Mouse (Mus musculus) thymus, adult 2 months (tissue): ENCODE data around the gene Slc48a1. TPM values are rescaled to one million over a fixed set of nuclear protein-coding genes. Genes with fewer than 3 reads are reported as not detected.

Experiments used
- DNase-seq: peaks from one replicate; pipeline ENCODE4 v3.0.0; 2021
- H3K27ac ChIP-seq: fragments of 200-500 bp; 2 replicates; pipeline ENCODE4 v1.5.1; 2012; ENCODE audit warnings: low read length, control low read depth; ENCODE audit not compliant: control insufficient read depth, insufficient read depth
- H3K27me3 ChIP-seq: fragments of 200-500 bp; 2 replicates; pipeline ENCODE4 v1.6.1; 2012; ENCODE audit warnings: mild to moderate bottlenecking, low read length, moderate library complexity, mixed read lengths; ENCODE audit not compliant: control insufficient read depth, insufficient read depth
- H3K36me3 ChIP-seq: fragments of 200-500 bp; 2 replicates; pipeline ENCODE4 v1.6.1; 2012; ENCODE audit warnings: mild to moderate bottlenecking, low read length, moderate library complexity; ENCODE audit not compliant: control insufficient read depth, insufficient read depth
- H3K4me1 ChIP-seq: fragments of 200-500 bp; replicated peaks from 2 replicates; pipeline ENCODE4 v1.6.1; 2012; ENCODE audit warnings: low read length; ENCODE audit not compliant: control insufficient read depth, insufficient read depth
- H3K4me3 ChIP-seq: fragments of 200-500 bp; 2 replicates; pipeline ENCODE4 v1.5.1; 2012; ENCODE audit warnings: mild to moderate bottlenecking, low read length, control low read depth, moderate library complexity; ENCODE audit not compliant: control insufficient read depth, insufficient read depth
- CTCF ChIP-seq: fragments of 200-500 bp; IDR thresholded peaks from 2 replicates; pipeline ENCODE4 v1.5.1; 2012; ENCODE audit warnings: mild to moderate bottlenecking, control low read depth, low read length, moderate library complexity, borderline replicate concordance; ENCODE audit not compliant: control insufficient read depth, poor library complexity, insufficient read depth; ENCODE audit errors: extremely low read depth
- POLR2A ChIP-seq: fragments of 200-500 bp; IDR thresholded peaks from 2 replicates; pipeline ENCODE4 v1.6.1; 2012; ENCODE audit warnings: mild to moderate bottlenecking, low read length, control low read depth, moderate library complexity; ENCODE audit not compliant: control insufficient read depth, poor library complexity, insufficient read depth; ENCODE audit errors: extremely low read depth
- WGBS: fragments of 180-500 bp; shearing (Covaris S2); methylation state at CpG from one replicate; pipeline ENCODE4 v1.1.7; 2018; 5-methylcytosine and 5-hydroxymethylcytosine counted together
- polyA plus RNA-seq: library from polyadenylated mRNA; depleted of rRNA; stranded (reverse); fragments of >200 nt; gene quantifications from 2 replicates; pipeline ENCODE4 v1.2.3, GENCODE M21; 2012

Gene Slc48a1
- polyA plus RNA-seq, 1 experiment: 62.8 TPM

DNA sequence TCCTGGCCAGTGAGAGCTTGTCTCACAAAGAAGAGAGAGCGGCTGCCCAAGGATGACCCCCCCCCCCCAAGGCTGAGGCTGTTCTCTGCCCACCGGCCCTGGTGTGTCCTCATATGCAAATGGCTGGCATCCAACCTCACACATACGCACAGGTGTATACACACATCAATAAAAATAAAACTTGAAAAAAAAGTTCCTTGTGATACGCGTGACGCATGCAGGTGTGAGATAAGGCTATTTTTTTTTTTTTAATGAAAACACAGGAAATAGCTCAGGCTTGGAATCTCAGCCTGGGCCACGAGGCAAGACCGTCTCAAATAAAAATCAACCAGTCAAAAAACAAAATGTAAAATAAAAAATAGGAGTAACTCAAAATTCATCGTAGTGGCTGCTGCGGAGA is 32.0 kb upstream of the Slc48a1 start:
- Histone ChIP-seq H3K4me1 (peaks cover 87% of the 10 kb centered on the region), H3K27ac (peak overlapping the region; percentile 89; the same call in 1 of the 2 replicates), H3K36me3 (peaks cover 15% of the 10 kb centered on the region), H3K27me3 (no peaks in the 10 kb centered on the region), H3K4me3 (no peak overlapping the region)
- no peak for DNase-seq
- WGBS: 36% methylated on average over 10 of the region's 10 CpGs
- TF ChIP-seq CTCF (no peak), POLR2A (no peak)

DNA sequence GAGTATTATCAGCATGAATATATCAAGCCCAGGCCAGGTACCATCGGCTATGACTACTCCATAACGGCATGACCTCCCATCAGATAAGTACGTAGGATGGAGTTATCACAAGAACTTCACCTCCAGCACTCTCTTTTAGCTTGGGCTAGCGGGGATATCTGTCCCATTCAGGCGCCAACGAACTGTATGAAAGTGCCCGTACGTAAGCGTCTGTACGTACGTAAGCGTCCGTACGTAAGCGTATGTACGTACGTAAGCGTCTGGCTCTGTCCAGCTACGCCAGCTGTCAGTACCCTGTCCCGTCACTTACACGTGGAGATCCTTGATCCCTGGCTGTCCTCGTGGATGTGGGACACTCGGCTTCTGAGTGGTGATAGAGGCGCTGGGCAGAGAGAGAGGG is 31.6 kb upstream of the Slc48a1 start:
- peaks cover 15% of the 10 kb centered on the region for H3K36me3 ChIP-seq
- DNase-seq: no peak
- 96% methylated on average over 24 of the region's 24 CpGs for WGBS
- TF ChIP-seq CTCF: no peak
- no peak for TF ChIP-seq POLR2A
- peak overlapping the region; percentile 12 for H3K4me3 ChIP-seq
- no peaks in the 10 kb centered on the region for H3K27me3 ChIP-seq
- H3K4me1 ChIP-seq: peaks cover 82% of the 10 kb centered on the region
- H3K27ac ChIP-seq: peak overlapping the region; percentile 89

DNA sequence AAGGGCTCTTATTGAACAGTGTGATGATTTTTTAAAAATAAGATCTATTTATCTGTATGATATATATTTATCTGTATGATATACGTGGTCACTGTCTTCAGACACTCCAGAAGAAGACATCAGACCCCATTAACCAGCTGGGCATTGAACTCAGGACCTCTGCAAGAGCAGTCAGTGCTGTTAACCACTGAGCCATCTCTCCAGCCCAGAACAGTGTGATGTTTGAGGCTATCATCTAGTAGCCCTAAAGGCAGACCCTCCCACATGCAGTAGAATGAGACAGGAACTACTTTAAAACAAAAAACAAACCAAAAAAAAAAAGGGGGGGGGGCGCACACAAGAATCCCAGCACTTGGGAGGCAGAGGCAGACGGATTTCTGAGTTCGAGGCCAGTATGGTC is 30.8 kb upstream of the Slc48a1 start:
- DNase-seq: no peak
- peaks cover 75% of the 10 kb centered on the region for H3K4me1 ChIP-seq
- peaks cover 15% of the 10 kb centered on the region for H3K36me3 ChIP-seq
- 0 out of 2 replicates have a peak overlapping the region, but pooled peaks have one; percentile 87 for H3K4me3 ChIP-seq
- no peak for TF ChIP-seq POLR2A
- TF ChIP-seq CTCF: no peak
- H3K27ac ChIP-seq: peak overlapping the region; percentile 89
- WGBS: 71% methylated on average over 4 of the region's 4 CpGs
- H3K27me3 ChIP-seq: no peaks in the 10 kb centered on the region

DNA sequence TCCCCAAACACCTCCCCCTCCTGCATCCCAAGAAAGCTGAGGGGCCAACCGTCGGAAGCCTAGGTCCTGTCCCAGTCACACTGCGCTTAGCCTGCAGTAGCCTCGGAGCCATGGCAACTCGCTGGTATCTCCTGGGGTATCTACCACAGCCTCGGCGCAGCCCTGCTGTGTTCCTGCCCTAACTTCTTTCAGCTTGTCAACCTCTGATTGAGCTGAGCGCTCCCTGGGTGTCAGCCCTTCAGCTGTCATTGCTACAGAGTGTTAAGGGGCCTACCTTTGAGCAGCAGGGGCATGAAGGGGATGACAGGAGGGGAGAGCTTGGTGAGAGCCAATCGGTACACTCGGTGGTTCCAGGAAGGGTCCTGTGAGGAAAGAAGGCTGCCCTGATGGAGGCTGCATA is 30.0 kb upstream of the Slc48a1 start:
- 7% methylated on average over 10 of the region's 10 CpGs for WGBS
- Histone ChIP-seq H3K36me3 (peaks cover 15% of the 10 kb centered on the region), H3K4me1 (peaks cover 67% of the 10 kb centered on the region), H3K27ac (peak overlapping the region; percentile 89), H3K27me3 (no peaks in the 10 kb centered on the region), H3K4me3 (peak overlapping the region; percentile 87)
- DNase-seq: peak; percentile 77
- TF ChIP-seq CTCF (no peak), POLR2A (peak; percentile 72)

DNA sequence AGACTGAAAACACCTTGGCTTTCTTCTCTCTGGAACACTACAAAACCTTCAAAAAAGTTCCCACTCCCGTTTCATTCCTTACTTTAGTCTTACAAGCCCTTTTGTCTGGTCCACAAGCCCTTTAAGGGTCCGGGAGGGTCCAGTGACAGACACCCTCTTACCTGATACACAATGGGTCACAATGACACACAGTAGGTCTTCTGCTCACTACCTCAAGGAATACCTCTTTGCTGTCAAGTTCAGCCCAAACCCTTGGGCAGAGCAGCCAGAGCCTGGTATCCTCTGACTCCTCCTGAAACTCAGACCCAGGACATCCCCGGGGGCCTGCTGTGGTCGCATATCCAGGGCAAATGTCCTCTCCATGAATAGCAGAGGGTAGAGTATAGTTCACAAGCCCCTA is 29.4 kb upstream of the Slc48a1 start:
- 56% methylated on average over 4 of the region's 4 CpGs for WGBS
- Histone ChIP-seq H3K4me3 (peak overlapping the region; percentile 87), H3K4me1 (peaks cover 60% of the 10 kb centered on the region), H3K27me3 (no peaks in the 10 kb centered on the region), H3K27ac (peak overlapping the region; percentile 89), H3K36me3 (peaks cover 15% of the 10 kb centered on the region)
- DNase-seq: no peak
- TF ChIP-seq CTCF (no peak), POLR2A (no peak)

DNA sequence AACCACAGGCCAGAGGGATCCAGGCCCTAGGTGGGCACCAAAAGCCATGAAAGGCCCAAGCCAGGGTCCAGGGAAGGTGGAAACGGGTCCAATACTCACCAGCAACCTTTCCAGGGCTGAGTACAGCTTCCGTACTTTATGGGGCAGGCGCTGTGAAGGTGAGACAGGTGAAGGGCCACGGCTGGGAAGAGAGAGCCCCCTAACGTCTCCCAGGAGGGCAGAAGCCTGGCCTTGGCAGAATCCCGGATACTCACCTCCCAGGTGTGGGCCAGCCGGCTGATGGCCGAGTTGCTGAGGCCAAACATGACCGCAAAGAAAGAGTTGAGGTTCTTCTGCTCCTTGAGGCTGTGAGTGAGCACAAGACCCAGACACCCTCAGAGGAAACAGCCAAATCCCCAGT is 28.9 kb upstream of the Slc48a1 start:
- no peak for TF ChIP-seq CTCF
- no peak for TF ChIP-seq POLR2A
- Histone ChIP-seq H3K27ac (peak overlapping the region; percentile 89), H3K27me3 (no peaks in the 10 kb centered on the region), H3K4me3 (peak overlapping the region; percentile 87), H3K4me1 (peaks cover 56% of the 10 kb centered on the region), H3K36me3 (peaks cover 15% of the 10 kb centered on the region)
- 34% methylated on average over 9 of the region's 9 CpGs for WGBS
- no peak for DNase-seq

DNA sequence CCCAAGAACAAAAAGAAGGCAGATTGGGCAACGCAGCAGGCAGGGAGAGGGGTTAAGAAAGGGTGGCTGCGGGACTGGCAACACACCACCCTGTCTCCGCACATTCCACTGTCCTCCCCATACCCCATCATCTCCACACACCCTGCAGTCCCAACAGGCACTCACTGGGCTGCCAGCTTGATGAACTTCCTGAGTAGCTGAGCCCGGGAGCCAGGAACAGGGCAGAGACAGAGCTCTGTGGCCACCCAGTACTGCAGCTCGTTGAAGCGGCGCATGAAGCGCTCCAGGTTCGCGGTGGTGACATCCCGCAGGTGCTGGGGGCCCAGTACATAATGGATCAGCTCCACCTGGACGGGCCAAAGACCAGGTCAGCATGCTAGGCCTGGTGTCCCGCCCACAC is 28.5 kb upstream of the Slc48a1 start:
- 7% methylated on average over 13 of the region's 13 CpGs for WGBS
- Histone ChIP-seq H3K36me3 (peaks cover 15% of the 10 kb centered on the region), H3K4me3 (peak overlapping the region; percentile 87), H3K27ac (peak overlapping the region; percentile 89), H3K27me3 (no peaks in the 10 kb centered on the region), H3K4me1 (peaks cover 53% of the 10 kb centered on the region)
- TF ChIP-seq CTCF: 0 out of 2 replicates have a peak, but pooled peaks have one; percentile 15
- 0 out of 2 replicates have a peak, but pooled peaks have one; percentile 22 for TF ChIP-seq POLR2A
- no peak for DNase-seq
